Mouse (Mus musculus): ENCODE measurements around the gene Oprm1. TPM values are rescaled to one million over a fixed set of nuclear protein-coding genes. Genes with fewer than 3 reads are reported as not detected.

Oprm1 gene
- total RNA-seq, 1 experiment, result not detected

GRCm38 (mm10) chr10:7049901-7050300 lies 291.6 kb downstream of the Oprm1 start:
- no peak for TF ChIP-seq ZC3H11A (IDR thresholded peaks at IDR 0.05; ENCODE audit: borderline replicate concordance, low read depth, low read length)
- TF ChIP-seq CHD2 (IDR thresholded peaks at IDR 0.05; ENCODE audit: low read depth, low read length), result no peak
- TF ChIP-seq HCFC1 (IDR thresholded peaks at IDR 0.05; ENCODE audit: borderline replicate concordance, insufficient read depth, low read length), result no peak
- no peak for TF ChIP-seq ZNF384 (IDR thresholded peaks at IDR 0.05; ENCODE audit: low read depth, low read length)
- DNase-seq (ENCODE audit: low read depth, low spot score), result no peak
- H3K27ac ChIP-seq (ENCODE audit: insufficient read depth, low read depth, low read length, poor library complexity, severe bottlenecking), result no peak overlapping the region

GRCm38 (mm10) chr10:7052315-7053017 lies 294.2 kb downstream of the Oprm1 start, which contains the start of gene Ipcef1:
Gene Ipcef1 (minus strand): TSS chr10:7052478.
- no peak within 1 kb of the TSS for H3K9ac ChIP-seq (ENCODE audit: insufficient read depth, low read depth, low read length, poor library complexity, severe bottlenecking)
- no peaks in the 10 kb centered on the region for H3K4me1 ChIP-seq (ENCODE audit: control insufficient read depth in 2 of 2, insufficient read depth in 2 of 2, low read length in 2 of 2, poor library complexity in 1 of 2)
- no peaks in the 10 kb centered on the region for H3K9me3 ChIP-seq (ENCODE audit: control insufficient read depth, insufficient read depth, low read depth, low read length)
- DNase-seq (ENCODE audit: low read depth, low spot score), result peak; percentile 20
- H3K4me3 ChIP-seq (ENCODE audit: insufficient read depth in 1 of 2, low read depth in 1 of 2, low read length in 2 of 2, poor library complexity in 1 of 2, severe bottlenecking in 1 of 2), result no peak within 1 kb of the TSS
- H3K27ac ChIP-seq (ENCODE audit: insufficient read depth, low read depth, low read length, poor library complexity, severe bottlenecking), result no peak within 1 kb of the TSS
- TF ChIP-seq CHD2 (IDR thresholded peaks at IDR 0.05; ENCODE audit: low read depth, low read length) (no peak), ZC3H11A (IDR thresholded peaks at IDR 0.05; ENCODE audit: borderline replicate concordance, low read depth, low read length) (no peak), HCFC1 (IDR thresholded peaks at IDR 0.05; ENCODE audit: borderline replicate concordance, insufficient read depth, low read length) (no peak), ZNF384 (IDR thresholded peaks at IDR 0.05; ENCODE audit: low read depth, low read length) (no peak), MAFK (IDR thresholded peaks at IDR 0.05; ENCODE audit: insufficient read depth, low read depth, low read length) (no peak)
- in situ Hi-C loops (cut with MboI; ENCODE audit: low sequenced_read_pairs in 2 of 2, unreplicated experiment in 2 of 2), result no loop called here
- H3K36me3 ChIP-seq (ENCODE audit: control insufficient read depth, insufficient read depth, low read length, poor library complexity, severe bottlenecking), result no peaks in the 10 kb centered on the region

More at GRCm38 (mm10) chr10:7049901-7050300, 291.6 kb downstream of the Oprm1 start:
- no peaks in the 10 kb centered on the region for H3K9me3 ChIP-seq (ENCODE audit: control insufficient read depth, insufficient read depth, low read depth, low read length)
- no peak overlapping the region for H3K9ac ChIP-seq (ENCODE audit: insufficient read depth, low read depth, low read length, poor library complexity, severe bottlenecking)
- H3K4me3 ChIP-seq (ENCODE audit: insufficient read depth in 1 of 2, low read depth in 1 of 2, low read length in 2 of 2, poor library complexity in 1 of 2, severe bottlenecking in 1 of 2), result no peak overlapping the region
- no peaks in the 10 kb centered on the region for H3K36me3 ChIP-seq (ENCODE audit: control insufficient read depth, insufficient read depth, low read length, poor library complexity, severe bottlenecking)
- in situ Hi-C loops (cut with MboI; ENCODE audit: low sequenced_read_pairs in 2 of 2, unreplicated experiment in 2 of 2), result no loop called here
- H3K4me1 ChIP-seq (ENCODE audit: control insufficient read depth in 2 of 2, insufficient read depth in 2 of 2, low read length in 2 of 2, poor library complexity in 1 of 2), result no peaks in the 10 kb centered on the region

GRCm38 (mm10) chr10:7054560-7055205 lies 296.4 kb downstream of the Oprm1 start:
- no peak for DNase-seq (ENCODE audit: low read depth, low spot score)
- no peak for TF ChIP-seq HCFC1 (IDR thresholded peaks at IDR 0.05; ENCODE audit: borderline replicate concordance, insufficient read depth, low read length)
- TF ChIP-seq MAFK (IDR thresholded peaks at IDR 0.05; ENCODE audit: insufficient read depth, low read depth, low read length), result no peak
- no peak for TF ChIP-seq ZNF384 (IDR thresholded peaks at IDR 0.05; ENCODE audit: low read depth, low read length)
- no peak for TF ChIP-seq CHD2 (IDR thresholded peaks at IDR 0.05; ENCODE audit: low read depth, low read length)
- TF ChIP-seq ZC3H11A (IDR thresholded peaks at IDR 0.05; ENCODE audit: borderline replicate concordance, low read depth, low read length), result no peak
- H3K4me3 ChIP-seq (ENCODE audit: insufficient read depth in 1 of 2, low read depth in 1 of 2, low read length in 2 of 2, poor library complexity in 1 of 2, severe bottlenecking in 1 of 2), result no peak overlapping the region
- H3K36me3 ChIP-seq (ENCODE audit: control insufficient read depth, insufficient read depth, low read length, poor library complexity, severe bottlenecking), result no peaks in the 10 kb centered on the region
- H3K4me1 ChIP-seq (ENCODE audit: control insufficient read depth in 2 of 2, insufficient read depth in 2 of 2, low read length in 2 of 2, poor library complexity in 1 of 2), result no peaks in the 10 kb centered on the region
- H3K9ac ChIP-seq (ENCODE audit: insufficient read depth, low read depth, low read length, poor library complexity, severe bottlenecking), result no peak overlapping the region
- no peak overlapping the region for H3K27ac ChIP-seq (ENCODE audit: insufficient read depth, low read depth, low read length, poor library complexity, severe bottlenecking)
- no peaks in the 10 kb centered on the region for H3K9me3 ChIP-seq (ENCODE audit: control insufficient read depth, insufficient read depth, low read depth, low read length)
- in situ Hi-C loops (cut with MboI; ENCODE audit: low sequenced_read_pairs in 2 of 2, unreplicated experiment in 2 of 2), result no loop called here

GRCm38 (mm10) chr10:7057546-7057945 lies 299.2 kb downstream of the Oprm1 start:
- Histone ChIP-seq H3K9me3 (ENCODE audit: control insufficient read depth, insufficient read depth, low read depth, low read length) (no peaks in the 10 kb centered on the region), H3K27ac (ENCODE audit: insufficient read depth, low read depth, low read length, poor library complexity, severe bottlenecking) (no peak overlapping the region), H3K36me3 (ENCODE audit: control insufficient read depth, insufficient read depth, low read length, poor library complexity, severe bottlenecking) (no peaks in the 10 kb centered on the region), H3K4me3 (ENCODE audit: insufficient read depth in 1 of 2, low read depth in 1 of 2, low read length in 2 of 2, poor library complexity in 1 of 2, severe bottlenecking in 1 of 2) (no peak overlapping the region), H3K9ac (ENCODE audit: insufficient read depth, low read depth, low read length, poor library complexity, severe bottlenecking) (no peak overlapping the region), H3K4me1 (ENCODE audit: control insufficient read depth in 2 of 2, insufficient read depth in 2 of 2, low read length in 2 of 2, poor library complexity in 1 of 2) (no peaks in the 10 kb centered on the region)
- TF ChIP-seq HCFC1 (IDR thresholded peaks at IDR 0.05; ENCODE audit: borderline replicate concordance, insufficient read depth, low read length) (no peak), MAFK (IDR thresholded peaks at IDR 0.05; ENCODE audit: insufficient read depth, low read depth, low read length) (no peak), ZC3H11A (IDR thresholded peaks at IDR 0.05; ENCODE audit: borderline replicate concordance, low read depth, low read length) (no peak), ZNF384 (IDR thresholded peaks at IDR 0.05; ENCODE audit: low read depth, low read length) (no peak), CHD2 (IDR thresholded peaks at IDR 0.05; ENCODE audit: low read depth, low read length) (no peak)
- in situ Hi-C loops (cut with MboI; ENCODE audit: low sequenced_read_pairs in 2 of 2, unreplicated experiment in 2 of 2), result no loop called here
- DNase-seq (ENCODE audit: low read depth, low spot score), result no peak

Data from ES-E14 (cell line).